Mouse (Mus musculus) spleen, adult 2 months (tissue): ENCODE measurements around the gene Trim2. TPM values are rescaled to one million over a fixed set of nuclear protein-coding genes. Genes with fewer than 3 reads are reported as not detected.

ENCODE experiments used
- DNase-seq, 2 experiments: peaks; one replicate each; pipeline versions ENCODE4 v3.0.0 to v3.0.0-alpha.2; 2012 to 2021; ENCODE audit warnings: low spot score in 2 of 2, low read depth in 1 of 2
- H3K27ac ChIP-seq: fragments of 200-500 bp; 2 replicates; pipeline ENCODE4 v1.5.1; 2012; ENCODE audit warnings: low read length, inconsistent platforms; ENCODE audit not compliant: insufficient read depth
- H3K27me3 ChIP-seq: fragments of 200-500 bp; 2 replicates; pipeline ENCODE4 v1.6.1; 2012; ENCODE audit warnings: mild to moderate bottlenecking, moderate library complexity, low read length, inconsistent platforms; ENCODE audit not compliant: control insufficient read depth, insufficient read depth
- H3K36me3 ChIP-seq: fragments of 200-500 bp; 2 replicates; pipeline ENCODE4 v1.6.1; 2012; ENCODE audit warnings: mild to moderate bottlenecking, low read length, inconsistent platforms; ENCODE audit not compliant: control insufficient read depth, insufficient read depth
- H3K4me1 ChIP-seq: fragments of 200-500 bp; 2 replicates; pipeline ENCODE4 v1.6.1; 2011; ENCODE audit warnings: inconsistent platforms; ENCODE audit not compliant: control insufficient read depth, insufficient read depth, insufficient read length
- H3K4me3 ChIP-seq: fragments of 200-500 bp; 2 replicates; pipeline ENCODE4 v1.5.1; 2011; ENCODE audit warnings: mild to moderate bottlenecking, inconsistent platforms; ENCODE audit not compliant: insufficient read depth, insufficient read length; ENCODE audit errors: extremely low read depth
- CTCF ChIP-seq: fragments of 200-500 bp; IDR thresholded peaks from 2 replicates; pipeline ENCODE4 v1.5.1; 2011; ENCODE audit warnings: mild to moderate bottlenecking, inconsistent platforms; ENCODE audit not compliant: insufficient read depth, insufficient read length, insufficient replicate concordance; ENCODE audit errors: extremely low read depth
- POLR2A ChIP-seq: fragments of 200-500 bp; IDR thresholded peaks from 2 replicates; pipeline ENCODE4 v1.6.1; 2011; ENCODE audit warnings: low read depth, low read length, inconsistent platforms
- WGBS: fragments of 180-500 bp; shearing (Covaris S2); methylation state at CpG from one replicate; pipeline ENCODE4 v1.1.7; 2018; 5-methylcytosine and 5-hydroxymethylcytosine counted together
- polyA plus RNA-seq: library from polyadenylated mRNA; depleted of rRNA; stranded (reverse); fragments of >200 nt; gene quantifications from 2 replicates; pipeline ENCODE4 v1.2.3, GENCODE M21; 2012

The Trim2 gene
- polyA plus RNA-seq, 1 experiment: 5.7 TPM

DNA sequence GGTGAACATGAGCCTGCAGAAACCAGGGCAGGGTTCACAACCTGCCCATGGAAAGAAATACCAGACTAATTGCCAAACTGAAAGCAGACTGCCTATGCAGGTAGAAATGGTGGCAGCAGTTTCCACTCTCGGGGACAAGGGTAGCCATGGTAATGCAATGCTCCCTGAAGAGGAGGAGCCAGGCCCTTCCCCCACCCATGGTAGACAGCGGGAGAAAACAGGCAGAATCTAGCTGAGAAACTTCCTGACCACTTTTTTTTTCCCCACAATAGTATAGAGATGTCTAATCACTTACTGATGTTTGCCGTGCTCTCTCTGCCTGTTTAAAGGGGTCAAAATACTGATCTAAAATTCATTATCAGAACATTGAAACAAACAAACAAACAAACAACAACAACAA lies 17.8 kb upstream of the Trim2 start:
- 21% methylated on average over 3 of the region's 3 CpGs for WGBS
- no peaks in the 10 kb centered on the region for H3K4me1 ChIP-seq
- no peak overlapping the region for H3K4me3 ChIP-seq
- no peaks in the 10 kb centered on the region for H3K27me3 ChIP-seq
- TF ChIP-seq POLR2A: no peak
- no peak for TF ChIP-seq CTCF
- no peak overlapping the region for H3K27ac ChIP-seq
- no peaks in the 10 kb centered on the region for H3K36me3 ChIP-seq
- DNase-seq: no peak

GRCm38 (mm10) chr3:84324000-84324399 lies 17.3 kb upstream of the Trim2 start:
- H3K4me3 ChIP-seq: no peak overlapping the region
- no peak for TF ChIP-seq POLR2A
- no peak for TF ChIP-seq CTCF
- H3K36me3 ChIP-seq: no peaks in the 10 kb centered on the region
- H3K27ac ChIP-seq: no peak overlapping the region
- no peaks in the 10 kb centered on the region for H3K27me3 ChIP-seq
- no peak for DNase-seq
- WGBS: 57% methylated on average over 6 of the region's 6 CpGs
- H3K4me1 ChIP-seq: no peaks in the 10 kb centered on the region

- 56% methylated on average over 3 of the region's 3 CpGs for WGBS
- no peak overlapping the region for H3K27ac ChIP-seq
- TF ChIP-seq CTCF (no peak), POLR2A (no peak)
- no peaks in the 10 kb centered on the region for H3K4me1 ChIP-seq
- no peaks in the 10 kb centered on the region for H3K27me3 ChIP-seq
- no peak for DNase-seq
- H3K4me3 ChIP-seq: no peak overlapping the region
- H3K36me3 ChIP-seq: no peaks in the 10 kb centered on the region
These were observed 12.8 kb upstream of the Trim2 start for GRCm38 (mm10) chr3:84319504-84319903.

DNA sequence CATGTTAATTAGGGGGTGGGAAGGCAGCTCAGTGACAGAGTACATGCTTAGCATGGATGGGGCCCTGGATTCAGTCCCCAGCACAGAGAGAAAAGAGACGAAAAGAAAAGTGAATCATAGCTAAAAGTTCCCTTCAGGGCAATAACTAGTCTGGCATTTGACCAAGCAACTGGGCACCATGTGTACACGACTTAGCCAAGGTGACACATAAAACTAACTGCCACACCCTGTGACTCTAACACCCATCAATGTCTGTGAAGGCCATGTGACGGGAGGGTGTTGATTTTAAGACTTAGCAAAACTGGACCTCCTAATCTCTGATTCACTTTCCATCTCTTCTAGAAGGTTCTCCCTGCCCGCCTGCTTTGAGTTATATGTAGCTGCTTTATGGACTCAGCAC lies 12.2 kb upstream of the Trim2 start:
- no peak overlapping the region for H3K27ac ChIP-seq
- WGBS: 92% methylated on average over 4 of the region's 4 CpGs
- DNase-seq: no peak

DNA sequence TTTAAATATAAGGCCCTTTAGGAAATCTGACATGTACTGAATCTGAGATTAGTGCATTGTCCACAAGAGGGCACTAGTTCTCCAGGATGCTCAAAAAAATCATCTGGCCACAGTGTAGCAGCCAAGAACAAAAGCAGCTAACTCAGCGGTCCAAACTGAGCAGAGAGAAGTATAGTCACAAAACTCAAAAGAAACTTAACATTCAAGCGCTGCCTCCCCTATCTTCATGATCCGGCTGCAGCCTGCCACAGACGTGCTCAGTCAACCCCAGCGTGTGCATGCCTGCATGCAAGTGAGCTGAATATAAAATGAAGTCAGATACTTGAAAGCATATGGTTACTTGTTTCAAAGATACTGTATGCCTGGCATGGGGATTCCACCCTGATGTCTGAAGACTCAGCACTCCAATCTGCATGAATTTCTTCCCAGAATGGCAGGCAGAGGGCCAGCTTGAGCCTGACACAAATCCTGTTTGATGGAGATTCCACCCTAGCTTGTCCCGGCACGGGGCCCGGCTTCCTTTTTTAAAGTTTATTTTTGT lies 8.0 kb upstream of the Trim2 start:
- Histone ChIP-seq H3K36me3 (no peaks in the 10 kb centered on the region), H3K4me3 (no peak overlapping the region), H3K4me1 (no peaks in the 10 kb centered on the region), H3K27ac (no peak overlapping the region), H3K27me3 (no peaks in the 10 kb centered on the region)
- peak; percentile 28 to 49 for DNase-seq
- 43% methylated on average over 8 of the region's 8 CpGs for WGBS
- TF ChIP-seq CTCF: peak; percentile 36; the same call in 1 of the 2 replicates
- TF ChIP-seq POLR2A: no peak

More for the DNA sequence above, 12.2 kb upstream of the Trim2 start:
- Histone ChIP-seq H3K4me3 (no peak overlapping the region), H3K27me3 (no peaks in the 10 kb centered on the region), H3K4me1 (no peaks in the 10 kb centered on the region), H3K36me3 (no peaks in the 10 kb centered on the region)
- no peak for TF ChIP-seq CTCF
- TF ChIP-seq POLR2A: no peak

GRCm38 (mm10) chr3:84313801-84314541 lies 7.3 kb upstream of the Trim2 start:
- no peak for DNase-seq
- H3K27ac ChIP-seq: no peak overlapping the region
- WGBS: 84% methylated on average over 6 of the region's 6 CpGs
- H3K4me3 ChIP-seq: no peak overlapping the region
- no peaks in the 10 kb centered on the region for H3K27me3 ChIP-seq
- no peaks in the 10 kb centered on the region for H3K4me1 ChIP-seq
- no peaks in the 10 kb centered on the region for H3K36me3 ChIP-seq
- no peak for TF ChIP-seq POLR2A
- no peak for TF ChIP-seq CTCF

- peak; percentile 39 to 49 for DNase-seq
- WGBS: 45% methylated on average over 18 of the region's 18 CpGs
- no peak overlapping the region for H3K27ac ChIP-seq
- H3K4me1 ChIP-seq: no peaks in the 10 kb centered on the region
- H3K27me3 ChIP-seq: no peaks in the 10 kb centered on the region
- H3K36me3 ChIP-seq: no peaks in the 10 kb centered on the region
- H3K4me3 ChIP-seq: no peak overlapping the region
- TF ChIP-seq POLR2A (no peak), CTCF (peak; percentile 61; the same call in 1 of the 2 replicates)
These were observed 6.5 kb upstream of the Trim2 start for GRCm38 (mm10) chr3:84313003-84313800.
